Mouse (Mus musculus) layer of hippocampus, adult 9-10 months (tissue): ENCODE results near the gene Adamts15.

Experiments used
- DNase-seq: peaks from one replicate; pipeline ENCODE4 v3.0.0; 2022; ENCODE audit warnings: low spot score

The Adamts15 gene

DNA sequence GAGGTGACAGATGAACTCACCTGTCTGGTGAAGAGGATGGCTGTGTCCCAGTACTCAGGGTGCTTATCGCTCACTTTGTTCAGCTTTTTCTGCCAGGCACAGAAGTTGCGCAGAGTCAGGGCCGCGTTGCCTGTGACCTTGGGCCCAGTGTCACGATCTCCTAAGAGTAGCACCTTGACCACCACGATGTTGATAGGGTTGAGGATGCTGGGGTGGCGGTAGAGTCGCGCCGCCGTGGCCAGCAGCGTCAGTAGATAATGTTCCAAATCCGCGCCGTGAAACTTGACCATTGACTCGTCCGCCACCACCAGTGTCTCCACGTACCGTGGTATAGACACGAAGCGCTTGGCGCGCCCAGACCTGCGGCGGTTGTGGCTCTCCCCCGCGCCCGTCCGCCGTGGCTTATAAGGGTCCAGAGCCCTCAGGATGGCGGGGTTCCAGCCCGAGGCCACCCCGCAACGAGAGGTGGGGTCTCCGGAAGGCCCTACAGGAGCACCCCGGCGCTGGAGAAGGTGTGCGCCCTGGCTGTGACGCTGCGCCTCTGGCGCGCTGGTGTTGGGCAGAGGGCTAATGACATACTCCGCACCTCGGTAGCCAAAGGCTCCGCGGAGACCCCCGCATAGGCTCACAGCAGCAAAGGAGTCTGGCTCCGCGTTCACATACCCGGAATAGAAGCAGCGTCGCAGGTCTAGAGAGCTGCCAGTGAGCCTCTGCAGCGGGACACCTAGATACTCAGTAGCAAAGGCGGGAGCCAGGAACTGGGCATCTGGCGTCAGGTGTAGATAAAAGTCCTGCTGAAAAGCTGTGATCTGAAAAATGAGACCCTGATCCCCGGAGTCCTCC, 770 bp downstream of the Adamts15 start:
- no peak for DNase-seq

DNA sequence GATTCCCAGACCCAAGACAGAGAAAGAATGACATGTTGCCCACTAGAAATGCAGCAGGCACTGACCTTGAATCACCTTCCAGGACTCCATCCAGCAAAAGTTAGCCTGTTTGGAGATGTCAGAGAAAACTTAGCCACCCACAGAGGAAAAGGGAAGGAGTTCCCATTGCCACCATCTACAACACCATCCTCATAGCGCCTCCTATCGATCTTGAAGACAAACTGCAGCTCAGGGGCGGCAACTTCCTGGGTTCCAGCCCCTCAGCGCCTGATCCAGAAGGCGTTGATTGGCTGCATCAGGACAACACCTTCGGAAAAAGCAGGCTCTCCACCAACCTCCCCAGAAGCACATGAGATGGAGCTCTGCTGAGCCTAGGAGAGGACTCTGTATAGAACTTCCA, 1.5 kb downstream of the Adamts15 start:
- no peak for DNase-seq

DNA sequence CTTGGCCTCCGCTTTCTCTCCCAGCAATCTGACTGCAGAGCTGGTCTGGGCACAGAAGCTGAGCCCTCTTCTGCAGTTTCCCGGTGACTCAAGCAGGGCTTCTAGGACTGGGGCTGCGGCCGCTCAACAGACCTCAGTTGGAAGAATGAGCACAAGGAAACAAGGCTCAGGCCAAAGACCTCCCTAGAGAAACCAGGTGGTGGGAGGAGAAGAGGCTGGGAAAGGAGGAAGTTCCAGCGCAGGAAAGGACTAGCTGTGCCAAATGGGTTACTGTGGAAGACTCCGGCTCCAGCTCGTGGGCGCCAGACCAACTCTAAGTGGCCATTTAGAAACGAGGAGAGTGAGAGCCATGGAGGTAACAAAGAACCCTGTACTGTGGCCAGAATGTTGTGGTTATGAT, 2.6 kb downstream of the Adamts15 start:
- no peak for DNase-seq

DNA sequence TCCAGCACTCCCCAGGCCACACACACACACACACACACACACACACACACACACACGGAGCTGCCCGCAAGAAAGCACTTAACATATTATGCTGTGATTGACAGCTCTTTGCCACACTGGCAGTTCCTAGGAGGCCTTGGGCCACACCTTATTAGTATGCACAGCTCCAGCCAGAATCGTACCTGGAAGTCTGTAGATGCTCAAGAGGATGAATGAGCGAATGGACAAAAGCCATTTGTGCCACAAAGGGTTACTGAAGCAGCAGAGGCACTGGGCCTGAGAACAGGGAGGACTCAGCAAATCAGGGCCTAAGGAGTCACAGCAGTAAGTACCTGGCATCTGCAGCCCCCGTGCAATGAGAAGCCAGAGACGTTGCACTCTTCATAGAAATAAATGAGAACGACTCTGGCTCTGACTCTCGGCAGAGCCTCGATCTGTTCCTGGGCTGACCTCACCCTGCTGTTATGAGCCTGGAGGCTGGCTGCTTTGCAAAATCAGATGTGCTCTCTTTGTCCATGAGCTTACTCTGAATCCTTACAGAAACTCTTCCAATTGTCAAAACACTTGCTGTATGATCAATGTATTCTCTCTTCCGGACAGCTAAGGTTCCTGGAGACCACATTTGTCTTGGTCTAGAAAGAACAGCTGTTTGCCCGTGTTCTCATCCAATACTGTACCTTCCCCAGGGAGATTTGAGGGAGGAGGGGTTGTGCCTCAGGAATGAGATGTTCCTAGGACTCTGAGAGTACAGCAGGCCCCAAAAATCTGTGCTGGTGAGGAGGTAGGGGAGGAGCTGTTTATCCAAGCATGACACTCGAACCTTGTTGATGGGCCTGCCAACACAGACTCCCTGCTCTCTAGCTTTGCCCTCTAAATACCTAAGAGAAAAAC, 3.5 kb downstream of the Adamts15 start:
- no peak for DNase-seq

DNA sequence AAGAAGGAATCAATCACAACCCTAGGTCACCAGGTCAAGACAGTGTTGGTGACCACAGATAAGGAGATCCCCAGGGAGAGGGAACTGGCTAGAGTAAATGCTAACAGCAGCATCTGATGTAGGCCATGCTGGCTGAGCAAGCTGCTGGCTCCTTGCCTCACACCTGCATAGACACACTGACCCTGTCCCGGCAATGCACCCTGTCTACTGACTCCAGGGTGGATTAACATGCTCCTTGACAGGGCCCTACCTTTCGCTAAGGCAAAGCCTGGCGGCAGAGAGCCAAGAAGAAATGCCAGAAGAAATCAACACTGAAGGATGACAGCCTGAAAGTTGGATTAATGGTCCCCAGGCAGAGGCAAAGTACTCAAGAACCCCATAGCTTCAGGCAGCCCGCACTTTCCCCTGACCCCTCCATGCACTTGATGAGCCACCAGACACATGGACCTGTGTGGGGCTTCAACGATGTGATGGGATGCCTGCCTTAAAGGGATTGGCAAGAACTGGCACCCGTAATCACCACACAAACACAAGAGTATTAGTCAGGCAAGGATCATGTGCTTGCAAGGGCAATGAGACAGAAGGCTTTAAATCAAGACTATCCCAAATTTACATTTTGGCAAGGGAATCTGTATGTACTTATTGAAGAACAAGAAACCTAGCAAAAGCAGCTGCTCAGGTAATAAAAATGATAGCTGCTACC, 5.8 kb downstream of the Adamts15 start:
- DNase-seq, result no peak

DNA sequence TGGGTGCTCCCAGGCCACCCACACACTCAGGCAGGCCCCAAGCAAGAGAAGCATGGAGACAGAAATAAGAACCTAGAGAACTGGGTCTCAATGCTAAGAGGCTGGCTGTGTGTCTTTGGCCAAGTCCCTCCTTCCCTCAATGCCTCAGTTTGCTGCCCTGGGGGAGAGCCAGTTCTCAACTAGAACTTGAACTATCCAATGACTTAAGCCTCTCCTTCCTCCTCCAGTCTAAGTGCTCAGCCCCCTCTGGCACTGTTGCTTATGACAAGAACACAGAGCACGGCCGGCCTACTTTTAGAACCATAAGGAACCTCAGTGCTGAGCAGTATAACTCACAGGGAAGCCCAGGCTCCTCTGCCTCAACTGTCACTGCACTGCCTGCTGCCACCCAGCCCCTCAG, 8.0 kb downstream of the Adamts15 start:
- no peak for DNase-seq

DNA sequence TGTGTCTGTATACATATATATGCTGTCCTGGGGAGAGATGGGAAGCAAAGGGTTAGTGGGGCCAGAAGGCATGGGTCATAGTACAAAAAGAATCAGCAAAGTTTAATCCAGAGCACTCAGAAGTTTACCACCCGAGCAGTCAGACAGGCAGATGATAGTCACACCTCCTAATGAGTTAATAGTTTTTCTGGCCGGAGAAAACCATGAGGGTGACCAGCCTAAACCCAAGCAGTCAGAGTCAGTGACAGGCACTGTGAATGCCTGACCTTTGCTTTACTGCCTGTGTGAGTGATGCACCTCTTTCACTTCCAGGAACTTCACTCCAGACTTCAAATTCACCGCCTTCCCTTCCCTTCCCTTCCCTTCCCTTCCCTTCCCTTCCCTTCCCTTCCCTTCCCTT, 8.8 kb downstream of the Adamts15 start:
- no peak for DNase-seq

DNA sequence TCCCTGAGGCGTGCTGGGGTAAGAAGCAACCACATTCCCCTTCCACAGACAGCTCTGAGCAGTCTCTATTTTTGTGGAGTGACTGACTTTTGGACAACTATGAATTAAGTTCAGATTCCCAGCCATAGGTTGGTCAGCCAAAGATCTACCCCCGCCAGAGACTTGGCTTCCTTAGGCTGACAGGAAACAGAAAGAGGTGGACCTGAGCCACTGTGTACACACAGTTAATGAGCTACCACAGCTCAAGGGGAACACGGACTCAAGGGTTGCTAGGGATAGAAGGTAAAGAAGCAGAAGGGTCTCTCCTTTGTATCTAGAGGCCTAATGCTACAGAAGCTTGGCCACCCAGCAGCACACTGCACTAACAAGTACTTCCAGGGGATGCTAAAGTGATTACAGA, 10.1 kb downstream of the Adamts15 start:
- no peak for DNase-seq

DNA sequence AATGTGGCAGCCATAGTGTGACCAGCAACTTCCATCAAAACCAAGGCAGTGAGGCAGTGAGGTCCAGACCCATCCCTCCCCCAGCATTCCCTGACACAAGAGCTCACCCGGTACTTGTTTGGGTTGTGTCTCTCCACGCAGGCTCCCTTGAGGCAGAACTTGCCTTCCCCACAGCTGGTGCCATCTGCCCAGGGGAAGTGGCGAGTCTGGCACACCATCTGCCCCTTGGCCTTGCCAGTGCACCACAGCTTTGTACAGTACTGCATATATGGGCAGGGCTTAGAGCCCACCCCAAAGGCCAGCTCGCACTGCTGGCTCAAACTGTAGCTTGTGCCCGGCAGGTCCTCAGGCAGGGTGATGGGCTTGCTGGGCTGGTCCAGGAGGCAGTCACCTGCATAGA, 11.8 kb downstream of the Adamts15 start:
- DNase-seq, result no peak

DNA sequence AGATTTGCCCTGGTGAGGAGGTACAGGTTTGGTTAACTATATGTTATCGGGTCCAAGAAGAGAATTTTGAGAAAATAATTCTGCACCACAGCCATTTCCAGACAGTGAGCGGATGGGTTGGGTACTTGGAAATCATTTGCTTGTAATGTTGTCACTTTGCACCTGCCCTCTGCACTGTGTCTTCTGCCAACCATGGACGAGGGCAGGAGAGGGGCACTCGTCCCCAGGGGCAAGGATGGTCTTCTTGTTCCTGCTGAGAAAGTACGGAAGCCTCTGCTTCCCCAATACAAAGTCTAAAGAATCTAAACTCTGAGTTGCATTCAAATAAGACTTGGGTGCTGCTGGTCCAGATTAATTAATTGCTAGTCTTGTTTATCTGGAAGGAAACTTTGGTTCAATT, 13.3 kb downstream of the Adamts15 start:
- DNase-seq, result no peak

DNA sequence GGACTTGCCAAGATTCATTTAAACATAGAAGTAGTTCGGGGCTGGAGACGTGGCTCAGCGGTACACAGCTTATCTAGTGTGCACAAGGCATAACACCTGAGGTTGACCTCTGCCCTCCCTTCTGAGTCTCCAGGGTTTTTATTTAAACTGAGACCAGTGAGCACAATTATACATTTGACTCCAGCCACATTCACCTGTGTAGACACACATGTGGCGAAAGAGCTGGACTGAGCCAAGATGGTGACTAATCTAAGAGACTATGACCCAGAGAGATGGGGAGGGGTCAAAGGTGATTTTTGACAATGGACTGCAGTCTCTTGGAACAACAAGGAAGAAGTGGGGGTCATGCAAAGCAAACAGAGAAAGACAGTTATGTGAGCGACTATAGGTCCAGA, 14.0 kb downstream of the Adamts15 start:
- DNase-seq, result no peak

DNA sequence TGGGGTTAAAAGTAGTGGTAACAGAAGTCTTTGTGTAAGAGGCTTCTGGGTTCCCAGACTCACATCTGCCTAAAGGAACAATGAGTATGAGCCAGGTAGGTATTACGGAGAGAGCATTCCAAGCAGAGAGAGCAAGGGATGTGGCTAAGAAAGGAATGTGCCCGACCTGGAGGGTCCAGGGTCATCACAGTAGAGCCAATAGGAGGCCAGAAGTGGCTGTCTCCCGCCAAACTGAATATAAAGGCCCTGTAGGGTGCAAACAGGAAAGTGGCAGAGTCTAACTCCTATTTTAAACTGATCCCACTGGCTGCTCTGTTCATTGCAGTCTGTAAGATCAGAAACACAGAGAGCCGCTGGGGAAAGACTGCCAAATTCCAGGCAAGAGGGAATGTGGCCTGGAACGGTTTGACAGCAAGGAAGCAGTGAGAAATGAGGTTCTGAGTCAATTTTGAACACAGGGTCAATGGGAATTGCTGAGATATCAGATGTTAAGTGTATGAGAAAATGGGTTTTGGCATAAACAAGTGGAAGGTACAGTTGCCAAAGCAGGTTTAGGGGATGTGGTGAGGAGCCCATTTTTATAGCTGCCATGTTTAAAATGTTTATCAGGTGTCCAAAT, 14.5 kb downstream of the Adamts15 start:
- no peak for DNase-seq

DNA sequence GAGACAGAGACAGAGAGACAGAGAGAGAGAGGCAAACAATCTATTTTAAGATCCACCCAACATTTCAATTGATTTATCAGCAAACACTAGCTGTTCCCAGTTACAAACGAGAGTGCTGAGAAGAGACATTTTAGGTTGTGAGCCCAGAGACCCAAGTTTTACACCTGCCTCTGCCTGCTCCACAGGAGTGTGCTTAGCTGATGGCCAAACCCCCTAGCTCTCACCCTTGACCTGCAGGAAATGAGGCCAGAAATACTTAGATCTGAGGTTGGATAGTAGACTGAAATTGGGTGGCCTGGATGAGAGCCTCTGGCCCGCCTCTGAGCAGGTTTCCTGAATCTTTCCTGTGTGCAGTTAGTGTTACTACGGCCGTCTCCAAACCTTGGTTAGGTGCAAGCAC, 15.8 kb downstream of the Adamts15 start:
- DNase-seq, result no peak

DNA sequence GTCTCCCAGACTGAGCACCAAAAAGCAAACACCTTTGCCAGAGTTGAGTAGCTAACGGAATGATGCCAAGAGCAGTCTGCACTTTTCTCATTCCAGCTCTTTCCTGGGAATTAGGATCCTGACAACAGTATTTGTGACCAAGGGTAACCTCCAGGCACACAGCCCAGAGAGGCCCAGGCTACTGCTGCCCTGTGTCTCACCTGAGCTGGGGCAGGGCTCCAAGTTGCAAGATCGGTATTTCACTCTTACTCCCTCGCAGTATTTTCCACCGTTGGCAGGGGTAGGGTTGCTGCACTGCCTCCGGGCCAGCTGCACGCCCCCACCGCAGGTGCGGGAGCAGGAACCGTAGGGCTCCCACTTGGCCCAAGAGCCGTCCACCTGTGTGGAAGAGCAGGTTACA, 16.4 kb downstream of the Adamts15 start:
- no peak for DNase-seq

DNA sequence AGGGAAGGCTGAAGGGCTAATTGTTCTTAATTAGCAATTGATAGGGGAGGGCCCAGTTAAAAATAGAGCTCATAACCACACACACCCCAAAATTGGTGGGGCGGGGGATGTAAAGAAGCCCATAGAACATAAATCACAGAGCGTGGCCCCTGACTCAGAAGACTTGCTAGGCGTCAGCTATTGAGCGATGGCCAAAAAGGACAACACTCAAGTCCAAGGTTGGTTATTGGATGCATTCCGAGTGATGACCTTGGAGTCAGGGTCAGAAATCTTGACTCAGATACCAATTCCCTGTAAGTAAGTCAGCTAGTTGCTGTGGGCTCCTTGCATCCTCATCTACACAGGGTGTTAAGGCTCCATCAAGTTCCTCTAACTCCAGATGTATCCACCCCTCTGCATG, 19.0 kb downstream of the Adamts15 start:
- DNase-seq, result no peak

DNA sequence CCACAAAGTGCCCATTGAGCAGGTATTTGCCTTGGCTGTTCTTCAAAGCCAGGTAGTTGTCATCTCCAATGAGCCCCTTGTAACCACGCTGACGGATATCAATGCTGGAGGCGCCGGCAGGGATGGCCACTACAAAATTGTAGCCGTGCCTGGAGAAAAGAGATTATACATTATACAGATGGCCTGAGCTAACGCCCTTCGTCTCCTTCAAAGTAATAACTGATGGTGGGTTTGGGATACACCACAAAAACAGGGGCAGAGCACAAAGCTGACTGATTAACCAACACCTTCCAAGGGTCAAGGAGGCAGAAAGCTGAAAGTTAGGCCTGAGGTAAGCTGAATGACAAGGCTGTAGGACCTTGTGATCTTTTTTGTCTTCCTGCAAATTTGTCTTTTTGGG, 19.6 kb downstream of the Adamts15 start:
- no peak for DNase-seq

DNA sequence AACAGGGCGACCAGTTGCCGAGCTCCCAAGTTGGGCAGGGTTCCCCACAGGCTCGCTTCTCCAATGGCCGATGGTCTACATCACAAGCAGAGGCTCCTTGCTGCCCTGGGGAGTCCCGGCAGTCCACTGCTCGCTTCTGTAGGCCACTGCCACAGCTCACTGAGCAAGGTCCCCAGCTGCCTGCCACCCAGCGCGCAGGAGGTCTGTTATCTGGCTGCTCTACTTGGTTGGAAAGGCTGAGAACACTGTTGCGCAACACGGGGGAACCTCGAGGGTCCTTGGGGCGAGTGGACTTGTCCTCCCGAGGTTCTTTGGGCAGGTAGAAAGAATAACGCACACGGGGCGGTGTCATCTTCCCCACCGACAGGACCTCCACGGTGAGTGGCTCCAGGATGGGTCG, 20.1 kb downstream of the Adamts15 start:
- DNase-seq, result no peak

DNA sequence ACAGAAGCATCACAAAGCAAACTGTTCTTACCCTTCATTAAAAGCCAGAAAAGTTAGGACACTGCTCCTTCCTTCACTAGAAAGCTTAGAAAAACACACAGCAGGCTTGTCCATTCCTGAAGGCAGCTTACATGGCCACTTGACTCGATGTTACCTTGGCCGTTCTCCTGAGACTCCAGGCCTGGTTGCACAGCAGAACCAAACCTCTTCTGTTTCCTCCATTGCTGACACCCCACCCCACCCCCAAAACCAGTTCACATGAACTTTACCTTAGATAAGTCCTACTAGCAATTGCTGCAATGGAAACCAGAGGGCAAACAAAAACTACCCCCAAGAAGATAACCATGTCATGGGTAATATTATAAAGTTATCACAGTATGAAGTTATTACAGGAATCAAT, 25.1 kb downstream of the Adamts15 start:
- DNase-seq, result no peak

DNA sequence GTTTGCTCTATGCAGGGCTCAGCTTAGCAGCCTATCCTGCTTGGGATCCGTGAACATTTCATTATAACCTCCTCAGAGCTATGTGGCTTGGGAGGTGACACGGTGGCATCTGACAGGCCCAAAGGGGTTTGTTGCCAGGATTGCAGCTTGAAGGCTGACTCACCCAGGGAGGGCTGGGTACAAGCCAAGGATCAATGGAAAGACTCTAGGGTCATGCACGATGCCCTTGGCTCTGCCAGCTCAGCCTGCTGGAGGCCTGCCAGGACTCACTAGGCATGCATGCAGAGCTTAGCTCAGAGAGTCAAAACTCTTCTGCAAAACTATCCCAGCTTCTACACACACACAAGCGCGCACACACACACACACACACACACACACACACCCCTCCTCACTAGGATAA, 25.5 kb downstream of the Adamts15 start:
- no peak for DNase-seq

DNA sequence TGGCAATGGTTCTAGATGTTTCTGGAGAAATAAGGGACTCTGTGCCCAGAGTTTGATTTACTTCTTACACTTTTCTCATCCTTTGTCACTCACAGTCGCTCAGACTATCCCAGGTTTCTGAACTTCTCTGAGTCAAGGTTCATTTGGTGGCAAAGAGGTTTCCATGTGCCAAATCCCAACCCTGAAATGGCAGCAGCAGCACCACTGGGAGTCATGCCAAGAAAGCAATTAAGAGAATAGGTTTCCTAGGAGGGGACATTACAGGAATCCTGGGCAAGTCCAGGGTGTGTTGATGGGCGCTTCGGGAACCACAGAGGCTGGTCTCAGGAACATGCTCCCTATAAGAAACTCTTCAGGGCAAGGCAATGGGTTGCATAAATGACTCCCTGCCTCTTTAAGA, 26.6 kb downstream of the Adamts15 start:
- no peak for DNase-seq

DNA sequence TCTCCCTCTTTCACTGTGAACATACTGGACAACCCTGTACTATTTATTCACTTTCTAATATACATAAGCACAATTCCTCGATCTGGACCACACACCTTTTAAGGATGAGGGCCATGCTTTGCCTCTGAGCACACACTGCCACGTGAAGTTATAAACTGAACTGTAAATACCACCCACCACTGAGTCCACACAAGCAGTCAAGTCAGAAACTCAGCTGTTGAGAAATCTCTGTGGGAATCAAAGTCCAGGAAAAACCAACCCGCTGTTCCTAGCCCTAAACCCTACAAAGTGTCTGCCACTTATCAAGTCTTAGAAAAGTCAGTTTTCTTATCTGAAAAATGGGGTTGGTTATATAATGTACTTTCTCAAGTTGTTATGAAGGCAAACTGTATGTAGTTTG, 36.0 kb downstream of the Adamts15 start:
- no peak for DNase-seq

DNA sequence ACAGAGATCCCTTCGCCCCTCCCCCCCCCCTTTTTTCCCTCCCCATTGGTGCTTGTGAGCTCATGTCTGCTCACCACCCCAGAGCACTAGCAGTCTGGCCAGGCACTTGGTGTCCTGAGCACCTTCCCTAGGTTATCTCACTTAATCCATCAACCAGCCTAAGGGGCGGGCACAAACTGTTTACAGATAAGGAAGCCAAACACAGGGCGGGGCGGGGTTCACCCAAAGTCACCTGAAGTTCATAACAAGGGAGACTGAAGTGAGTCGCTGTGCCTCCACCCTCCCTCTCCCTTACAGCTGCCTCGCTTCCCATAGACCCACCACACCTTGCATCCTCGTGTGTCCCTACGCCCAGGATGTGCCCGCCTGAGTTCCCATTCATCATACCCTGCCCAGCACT, 41.7 kb downstream of the Adamts15 start:
- DNase-seq, result no peak

DNA sequence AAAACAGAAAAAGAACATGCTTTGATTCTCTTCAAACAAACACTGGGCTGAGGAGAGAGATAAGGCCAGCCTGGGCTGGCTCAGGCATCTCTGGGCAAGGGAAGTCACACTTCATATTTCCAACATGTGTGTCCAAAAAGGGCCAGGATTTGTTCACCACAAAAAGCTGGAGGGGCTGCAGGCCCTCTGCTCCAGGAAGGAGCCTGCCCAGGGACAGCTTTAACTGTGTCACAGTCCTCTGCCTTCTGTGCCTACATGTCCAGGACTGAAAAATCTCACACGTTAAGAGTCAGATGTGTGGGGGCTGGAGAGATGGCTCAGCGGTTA, 42.3 kb downstream of the Adamts15 start:
- DNase-seq, result no peak
